Comparison of ENCODE assay signal across 8 mouse cellular contexts in the genomic region with DNA sequence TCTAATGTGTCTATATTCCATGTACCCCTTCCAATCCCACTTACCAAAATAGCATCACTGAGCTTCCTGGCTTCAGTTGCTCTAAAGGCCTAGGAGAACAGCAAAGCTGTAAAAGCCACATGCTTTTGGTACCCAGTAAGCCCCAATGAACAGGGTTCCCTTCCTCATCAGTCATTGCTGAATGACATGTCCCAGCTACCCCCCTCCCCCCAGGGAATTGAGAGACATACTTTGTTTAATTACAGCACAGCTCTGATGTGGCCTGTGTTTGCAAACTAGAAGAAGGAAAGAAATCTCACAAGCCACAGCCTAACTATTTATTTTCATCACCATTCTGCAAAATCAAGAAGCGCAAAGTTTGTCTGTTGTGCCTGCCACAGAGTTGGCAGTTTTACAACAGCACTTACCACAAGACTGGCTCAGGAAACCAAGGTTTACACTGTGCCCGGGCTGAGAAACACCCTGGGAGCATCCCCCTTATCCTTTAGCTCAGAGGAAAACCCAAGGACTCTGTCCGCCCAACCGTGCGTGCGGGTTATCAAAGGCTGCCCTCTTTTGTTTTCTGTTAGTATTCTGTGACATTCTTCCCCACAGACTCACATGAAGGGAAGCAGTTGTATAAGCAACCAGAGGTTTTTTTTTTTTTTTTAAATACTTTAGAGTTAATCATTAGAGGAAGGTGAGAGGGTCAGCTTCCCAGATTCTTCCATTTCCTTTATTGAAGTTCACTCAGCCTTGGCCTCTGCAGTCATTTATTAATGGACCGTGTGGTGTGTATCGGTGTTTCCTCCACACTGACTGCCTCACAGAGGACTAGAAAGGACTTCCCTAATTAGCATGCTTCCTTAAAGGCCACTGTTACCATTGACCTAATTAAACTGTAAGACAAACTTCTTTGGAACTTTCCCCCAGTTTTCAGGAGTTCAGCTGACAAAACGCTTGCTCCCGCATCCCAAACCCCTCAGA.
DNase-seq lines count a peak whose midpoint lies in the region; ATAC-seq and TF ChIP-seq lines count a peak whose summit lies in the region.

No protein-coding gene starts in this region.

- no peak overlapping the region for H3K4me3 ChIP-seq in stomach, embryonic 14.5 days (ENCODE audit: low read depth, low read length)
- no peak overlapping the region for H3K4me3 ChIP-seq in stomach, postnatal 0 days (ENCODE audit: low read depth, low read length)
- H3K4me3 ChIP-seq in limb, embryonic 11.5 days (ENCODE audit: low read depth, low read length) = no peak overlapping the region

- WGBS in stomach, embryonic 14.5 days = 32% methylated on average over 10 of the region's 10 CpGs
- 48% methylated on average over 10 of the region's 10 CpGs for WGBS in stomach, postnatal 0 days
- 21% methylated on average over 10 of the region's 10 CpGs for WGBS in limb, embryonic 11.5 days

- no peak overlapping the region for H3K4me2 ChIP-seq in stomach, embryonic 14.5 days (replicated peaks; ENCODE audit: low read depth, low read length)
- no peak overlapping the region for H3K4me2 ChIP-seq in stomach, postnatal 0 days (replicated peaks; ENCODE audit: low read depth)
- H3K4me2 ChIP-seq in limb, embryonic 11.5 days (ENCODE audit: low read depth, severe bottlenecking) = no peak overlapping the region

- no peaks in the 10 kb centered on the region; the same call in 1 of the 2 replicates for H3K36me3 ChIP-seq in stomach, embryonic 14.5 days (ENCODE audit: control insufficient read depth, insufficient read depth, low read length)
- H3K36me3 ChIP-seq in stomach, postnatal 0 days (ENCODE audit: control insufficient read depth, insufficient read depth, low read length) = no peaks in the 10 kb centered on the region
- H3K36me3 ChIP-seq in limb, embryonic 11.5 days (ENCODE audit: control insufficient read depth, insufficient read depth, low read length) = no peaks in the 10 kb centered on the region

- peaks cover 4% of the 10 kb centered on the region; the same call in 1 of the 2 replicates for H3K4me1 ChIP-seq in stomach, embryonic 14.5 days (ENCODE audit: control insufficient read depth, insufficient read depth, low read length)
- H3K4me1 ChIP-seq in stomach, postnatal 0 days (replicated peaks; ENCODE audit: control insufficient read depth, insufficient read depth) = no peaks in the 10 kb centered on the region
- peaks cover 13% of the 10 kb centered on the region for H3K4me1 ChIP-seq in limb, embryonic 11.5 days (ENCODE audit: control insufficient read depth, insufficient read depth, low read length)

- TF ChIP-seq EP300 in stomach, postnatal 0 days (optimal IDR thresholded peaks at IDR 0.05) = no peak

- no peaks in the 10 kb centered on the region for H3K27me3 ChIP-seq in stomach, embryonic 14.5 days (ENCODE audit: control insufficient read depth, insufficient read depth, low read length)
- no peaks in the 10 kb centered on the region for H3K27me3 ChIP-seq in stomach, postnatal 0 days (ENCODE audit: control insufficient read depth, insufficient read depth, low read length)
- no peaks in the 10 kb centered on the region for H3K27me3 ChIP-seq in limb, embryonic 11.5 days (ENCODE audit: control insufficient read depth, insufficient read depth, low read length)

- H3K9ac ChIP-seq in stomach, embryonic 14.5 days (replicated peaks; ENCODE audit: low read depth, low read length) = no peak overlapping the region
- no peak overlapping the region for H3K9ac ChIP-seq in stomach, postnatal 0 days (ENCODE audit: low read length)
- H3K9ac ChIP-seq in limb, embryonic 11.5 days (ENCODE audit: low read length) = no peak overlapping the region

- H3K9me3 ChIP-seq in stomach, embryonic 14.5 days (ENCODE audit: control insufficient read depth, low read depth, low read length) = no peaks in the 10 kb centered on the region
- no peaks in the 10 kb centered on the region for H3K9me3 ChIP-seq in stomach, postnatal 0 days (ENCODE audit: control insufficient read depth, low read length)
- no peaks in the 10 kb centered on the region for H3K9me3 ChIP-seq in limb, embryonic 11.5 days (ENCODE audit: control insufficient read depth, low read length)

- H3K27ac ChIP-seq in stomach, embryonic 14.5 days (ENCODE audit: low read length) = peak overlapping the region; percentile 29; the same call in 1 of the 2 replicates
- no peak overlapping the region for H3K27ac ChIP-seq in stomach, postnatal 0 days (replicated peaks)
- H3K27ac ChIP-seq in limb, embryonic 11.5 days (replicated peaks; ENCODE audit: low read depth, low read length) = no peak overlapping the region

- TF ChIP-seq CTCF in stomach, postnatal 0 days (IDR thresholded peaks at IDR 0.05; ENCODE audit: low read depth) = no peak; the same call in 1 of the 2 replicates

- DNase-seq in stomach, postnatal 0 days (ENCODE audit: low spot score) = no peak
- DNase-seq in limb, embryonic 11.5 days (ENCODE audit: low spot score) = peak; percentile 23
- peak; percentile 16 for DNase-seq in neural tube, embryonic 10.5 days (ENCODE audit: extremely low spot score, low spot score)
- DNase-seq in right cerebral cortex, postnatal 14 days = no peak
- DNase-seq in cerebellum, adult 8-10 months = no peak

- peak; percentile 63; the same call in 1 of the 2 replicates for ATAC-seq in stomach, embryonic 14.5 days (ENCODE audit: insufficient number of reproducible peaks, insufficient read depth, low FRiP score, low read depth)
- no peak for ATAC-seq in stomach, postnatal 0 days (ENCODE audit: low FRiP score, low TSS enrichment)
- peak; percentile 40 for ATAC-seq in granulocyte monocyte progenitor cell, adult 5-6 weeks (replicated peaks; ENCODE audit: poor library complexity, severe bottlenecking)
- ATAC-seq in limb, embryonic 11.5 days (ENCODE audit: insufficient number of reproducible peaks, low FRiP score, low TSS enrichment, low read depth) = no peak
- no peak for ATAC-seq in frontal cortex, adult (ENCODE audit: low TSS enrichment)

Comparison
In these comparisons a context has a peak if more than half of its experiments do, and no peak if none do; other contexts are left out.
1. ATAC-seq: peak in stomach, embryonic 14.5 days (single experiment) and granulocyte monocyte progenitor cell, adult 5-6 weeks (single experiment); none in stomach, postnatal 0 days (single experiment), limb, embryonic 11.5 days (single experiment) and frontal cortex, adult (single experiment).
2. DNase-seq: peak in limb, embryonic 11.5 days (single experiment) and neural tube, embryonic 10.5 days (single experiment); none in stomach, postnatal 0 days (single experiment), right cerebral cortex, postnatal 14 days (single experiment) and cerebellum, adult 8-10 months (single experiment).